Mouse (Mus musculus): ENCODE measurements around the gene Hfe. TPM values are rescaled to one million over a fixed set of nuclear protein-coding genes. Genes with fewer than 3 reads are reported as not detected.
A peak's percentile ranks its signal among the peaks of the same experiment; 100 is the strongest.
"Not testable (repeated sequence)": the region's sequence is repeated elsewhere in the genome, so short reads cannot be mapped to it uniquely, and the experiment has no call there.

Gene Hfe
- total RNA-seq, 1 experiment from 2014 or later, result 3.1 TPM

GRCm38 (mm10) chr13:23729192-23729525 lies 18.5 kb upstream of the Hfe start:
- peak; percentile 42 to 70; a peak in 3 of 4 replicates for ATAC-seq (replicated peaks in 1 of 2; ENCODE audit: insufficient read depth in 1 of 2, low FRiP score in 2 of 2, low TSS enrichment in 1 of 2, low read depth in 1 of 2, poor library complexity in 2 of 2, severe bottlenecking in 2 of 2)

DNA sequence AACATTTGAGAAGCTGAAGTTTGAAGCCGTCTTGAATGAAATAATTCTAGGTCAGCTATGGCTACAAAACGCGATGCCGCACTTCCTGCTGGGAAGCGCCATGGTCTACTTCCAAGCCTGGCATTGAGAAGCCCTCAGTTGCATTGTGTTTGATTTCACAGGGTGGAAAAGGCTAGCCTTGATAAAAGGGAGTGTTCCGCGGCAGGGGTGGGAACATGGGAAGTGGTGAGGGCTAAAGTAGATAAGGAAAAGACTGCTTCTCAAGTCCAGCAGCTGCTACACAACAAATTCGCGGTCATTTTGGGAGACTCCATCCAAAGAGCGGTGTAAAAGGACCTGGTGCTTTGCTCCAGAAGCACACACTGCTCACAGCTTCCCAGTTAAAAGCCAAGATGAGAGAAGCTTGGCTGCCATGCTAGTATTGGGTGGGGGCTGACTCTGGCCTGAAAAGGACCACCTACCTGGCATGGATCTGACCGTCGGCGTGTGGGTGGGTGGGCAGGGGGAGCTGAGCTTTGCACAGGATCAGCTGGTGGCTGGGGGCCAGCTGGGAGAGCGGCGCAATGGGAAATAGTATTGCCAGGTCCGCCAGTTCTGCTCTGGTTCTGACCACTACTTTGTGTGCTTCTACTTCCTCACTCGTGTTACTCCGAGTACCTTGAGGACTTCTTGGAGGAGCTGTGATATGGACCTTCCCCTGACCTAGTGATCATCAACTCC lies 18.0 kb upstream of the Hfe start:
- ATAC-seq (replicated peaks in 1 of 2; ENCODE audit: insufficient read depth in 1 of 2, low FRiP score in 2 of 2, low TSS enrichment in 1 of 2, low read depth in 1 of 2, poor library complexity in 2 of 2, severe bottlenecking in 2 of 2), result 0 out of 4 replicates have a peak, but pooled peaks of 1 of the 2 experiments have one; percentile 16

- no peak for ATAC-seq (replicated peaks in 1 of 2; ENCODE audit: insufficient read depth in 1 of 2, low FRiP score in 2 of 2, low TSS enrichment in 1 of 2, low read depth in 1 of 2, poor library complexity in 2 of 2, severe bottlenecking in 2 of 2)
Observed at GRCm38 (mm10) chr13:23725213-23725612, 14.6 kb upstream of the Hfe start.

GRCm38 (mm10) chr13:23724239-23724638 lies 13.6 kb upstream of the Hfe start:
- no peak for ATAC-seq (replicated peaks in 1 of 2; ENCODE audit: insufficient read depth in 1 of 2, low FRiP score in 2 of 2, low TSS enrichment in 1 of 2, low read depth in 1 of 2, poor library complexity in 2 of 2, severe bottlenecking in 2 of 2)

GRCm38 (mm10) chr13:23717593-23718245 lies 7.1 kb upstream of the Hfe start:
- ATAC-seq (replicated peaks in 1 of 2; ENCODE audit: insufficient read depth in 1 of 2, low FRiP score in 2 of 2, low TSS enrichment in 1 of 2, low read depth in 1 of 2, poor library complexity in 2 of 2, severe bottlenecking in 2 of 2), result not testable (repeated sequence)

DNA sequence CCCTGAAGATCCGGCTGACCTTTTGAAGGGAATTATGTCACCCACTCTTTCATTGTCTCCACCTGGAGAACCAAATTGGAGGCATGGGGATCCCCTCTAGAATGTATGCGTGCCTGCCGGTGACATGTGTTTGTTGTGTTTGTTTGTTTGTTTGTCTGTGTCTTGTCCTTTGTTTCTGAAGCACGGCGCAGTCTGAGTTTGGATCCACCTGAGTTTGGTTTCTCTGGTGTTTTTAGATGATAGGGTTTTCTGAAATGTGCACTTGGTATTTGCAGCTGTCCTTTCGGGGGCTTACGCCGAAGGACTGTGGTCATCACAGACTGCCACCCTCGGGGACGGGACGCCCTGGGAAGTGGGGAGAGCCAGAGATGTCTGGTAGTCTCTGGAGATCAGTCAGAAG lies 6.5 kb upstream of the Hfe start:
- no peak for ATAC-seq (replicated peaks in 1 of 2; ENCODE audit: insufficient read depth in 1 of 2, low FRiP score in 2 of 2, low TSS enrichment in 1 of 2, low read depth in 1 of 2, poor library complexity in 2 of 2, severe bottlenecking in 2 of 2)

GRCm38 (mm10) chr13:23716261-23717042 lies 5.8 kb upstream of the Hfe start:
- ATAC-seq (replicated peaks in 1 of 2; ENCODE audit: insufficient read depth in 1 of 2, low FRiP score in 2 of 2, low TSS enrichment in 1 of 2, low read depth in 1 of 2, poor library complexity in 2 of 2, severe bottlenecking in 2 of 2), result no peak

- ATAC-seq (replicated peaks in 1 of 2; ENCODE audit: insufficient read depth in 1 of 2, low FRiP score in 2 of 2, low TSS enrichment in 1 of 2, low read depth in 1 of 2, poor library complexity in 2 of 2, severe bottlenecking in 2 of 2), result no peak
Observed at GRCm38 (mm10) chr13:23709714-23710373, 810 bp downstream of the Hfe start.

GRCm38 (mm10) chr13:23708654-23709053 lies 2.0 kb downstream of the Hfe start:
- ATAC-seq (replicated peaks in 1 of 2; ENCODE audit: insufficient read depth in 1 of 2, low FRiP score in 2 of 2, low TSS enrichment in 1 of 2, low read depth in 1 of 2, poor library complexity in 2 of 2, severe bottlenecking in 2 of 2), result no peak

DNA sequence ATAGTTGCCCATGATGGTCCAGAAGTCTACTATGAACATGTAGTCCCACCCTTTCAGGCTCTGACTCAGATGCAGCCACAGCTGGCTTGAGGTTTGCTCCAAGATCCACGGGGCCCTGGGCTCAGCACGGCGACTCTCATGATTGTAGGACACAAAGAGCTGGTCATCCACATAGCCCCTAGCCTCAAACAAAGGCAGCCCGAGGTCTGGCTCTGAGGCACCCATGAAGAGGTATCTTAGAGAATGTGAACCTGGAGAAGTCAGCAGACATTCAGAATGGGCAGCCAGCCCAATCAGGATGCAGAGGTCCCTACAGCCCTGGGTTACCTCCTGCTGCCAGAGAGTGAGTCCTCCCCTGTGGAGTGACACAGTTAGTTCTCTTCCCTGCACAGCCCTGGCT lies 2.6 kb downstream of the Hfe start:
- no peak for ATAC-seq (replicated peaks in 1 of 2; ENCODE audit: insufficient read depth in 1 of 2, low FRiP score in 2 of 2, low TSS enrichment in 1 of 2, low read depth in 1 of 2, poor library complexity in 2 of 2, severe bottlenecking in 2 of 2)

GRCm38 (mm10) chr13:23706771-23707170 lies 3.9 kb downstream of the Hfe start:
- ATAC-seq (replicated peaks in 1 of 2; ENCODE audit: insufficient read depth in 1 of 2, low FRiP score in 2 of 2, low TSS enrichment in 1 of 2, low read depth in 1 of 2, poor library complexity in 2 of 2, severe bottlenecking in 2 of 2), result no peak

DNA sequence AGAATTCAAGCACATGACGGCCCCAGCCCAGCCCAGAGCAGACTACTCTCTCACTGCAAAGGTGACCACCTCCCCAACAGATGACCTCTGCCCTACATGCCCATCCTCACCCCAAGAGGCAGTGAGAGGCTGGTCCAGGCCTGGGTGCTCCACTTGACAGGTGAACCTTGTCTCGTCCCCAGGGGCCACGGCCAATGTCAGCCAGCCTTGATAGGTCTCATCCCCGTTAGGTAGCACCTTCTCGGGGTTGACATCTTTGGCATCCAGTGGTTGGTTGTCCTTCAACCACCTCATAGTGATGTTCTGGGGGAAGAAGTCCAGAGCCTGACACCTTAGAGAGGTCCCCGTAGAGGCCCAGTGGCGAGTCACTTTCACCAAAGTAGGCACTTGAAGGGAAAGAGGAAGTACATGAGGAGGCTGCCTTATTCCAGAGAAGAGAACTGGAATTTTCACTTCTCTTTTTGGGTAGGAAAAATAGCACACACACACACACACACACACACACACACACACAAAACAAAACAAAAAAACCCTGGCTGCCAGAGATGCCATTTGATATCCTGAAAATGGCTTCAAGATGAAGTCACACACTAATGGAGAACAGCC lies 4.8 kb downstream of the Hfe start:
- ATAC-seq (replicated peaks in 1 of 2; ENCODE audit: insufficient read depth in 1 of 2, low FRiP score in 2 of 2, low TSS enrichment in 1 of 2, low read depth in 1 of 2, poor library complexity in 2 of 2, severe bottlenecking in 2 of 2), result no peak

GRCm38 (mm10) chr13:23702801-23703200 lies 7.9 kb downstream of the Hfe start:
- not testable (repeated sequence) for ATAC-seq (replicated peaks in 1 of 2; ENCODE audit: insufficient read depth in 1 of 2, low FRiP score in 2 of 2, low TSS enrichment in 1 of 2, low read depth in 1 of 2, poor library complexity in 2 of 2, severe bottlenecking in 2 of 2)

GRCm38 (mm10) chr13:23702220-23702619 lies 8.4 kb downstream of the Hfe start:
- no peak for ATAC-seq (replicated peaks in 1 of 2; ENCODE audit: insufficient read depth in 1 of 2, low FRiP score in 2 of 2, low TSS enrichment in 1 of 2, low read depth in 1 of 2, poor library complexity in 2 of 2, severe bottlenecking in 2 of 2)

GRCm38 (mm10) chr13:23700786-23701520 lies 9.7 kb downstream of the Hfe start:
- ATAC-seq (replicated peaks in 1 of 2; ENCODE audit: insufficient read depth in 1 of 2, low FRiP score in 2 of 2, low TSS enrichment in 1 of 2, low read depth in 1 of 2, poor library complexity in 2 of 2, severe bottlenecking in 2 of 2), result peak; percentile 63 to 68

DNA sequence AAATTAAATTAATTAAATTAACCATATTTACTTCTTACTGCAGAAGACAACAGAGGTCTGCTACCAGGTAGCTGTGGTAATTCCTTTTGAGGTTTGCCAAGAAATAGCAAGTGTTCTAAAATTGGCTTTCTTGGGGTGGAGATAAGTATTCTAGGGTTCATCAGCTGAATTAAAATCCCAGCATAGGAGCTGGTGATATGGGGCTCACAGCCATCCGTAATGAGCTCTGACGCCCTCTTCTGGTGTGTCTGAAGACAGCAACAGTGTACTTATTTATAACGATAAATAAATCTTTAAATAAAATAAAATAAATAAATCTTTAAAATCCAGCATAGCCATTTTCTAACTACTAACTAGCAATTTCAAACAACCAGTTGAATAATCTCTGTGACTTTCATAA lies 10.9 kb downstream of the Hfe start:
- ATAC-seq (replicated peaks in 1 of 2; ENCODE audit: insufficient read depth in 1 of 2, low FRiP score in 2 of 2, low TSS enrichment in 1 of 2, low read depth in 1 of 2, poor library complexity in 2 of 2, severe bottlenecking in 2 of 2), result no peak

- no peak for ATAC-seq (replicated peaks in 1 of 2; ENCODE audit: insufficient read depth in 1 of 2, low FRiP score in 2 of 2, low TSS enrichment in 1 of 2, low read depth in 1 of 2, poor library complexity in 2 of 2, severe bottlenecking in 2 of 2)
Observed at GRCm38 (mm10) chr13:23698996-23699395, 11.7 kb downstream of the Hfe start.
